Mouse (Mus musculus): ENCODE results near the gene Gsta3.

GRCm38 (mm10) chr1:21314336-21314735 is 73.9 kb downstream of the Gsta3 start:
- no peak for TF ChIP-seq POLR2A (IDR thresholded peaks at IDR 0.05; ENCODE audit: control insufficient read depth, extremely low read depth, insufficient read depth, low read length, poor library complexity)
- no peak for TF ChIP-seq CTCF (IDR thresholded peaks at IDR 0.05; ENCODE audit: borderline replicate concordance, control insufficient read depth, extremely low read depth, insufficient read depth, low read length, poor library complexity)

All from thymus, adult 2 months (tissue).